Mouse (Mus musculus): ENCODE data around the gene Susd2. TPM values are rescaled to one million over a fixed set of nuclear protein-coding genes. Genes with fewer than 3 reads are reported as not detected.

The Susd2 gene
- polyA plus RNA-seq (2012; rRNA removed), result 11.1 and 11.2 TPM in 2 replicates

DNA sequence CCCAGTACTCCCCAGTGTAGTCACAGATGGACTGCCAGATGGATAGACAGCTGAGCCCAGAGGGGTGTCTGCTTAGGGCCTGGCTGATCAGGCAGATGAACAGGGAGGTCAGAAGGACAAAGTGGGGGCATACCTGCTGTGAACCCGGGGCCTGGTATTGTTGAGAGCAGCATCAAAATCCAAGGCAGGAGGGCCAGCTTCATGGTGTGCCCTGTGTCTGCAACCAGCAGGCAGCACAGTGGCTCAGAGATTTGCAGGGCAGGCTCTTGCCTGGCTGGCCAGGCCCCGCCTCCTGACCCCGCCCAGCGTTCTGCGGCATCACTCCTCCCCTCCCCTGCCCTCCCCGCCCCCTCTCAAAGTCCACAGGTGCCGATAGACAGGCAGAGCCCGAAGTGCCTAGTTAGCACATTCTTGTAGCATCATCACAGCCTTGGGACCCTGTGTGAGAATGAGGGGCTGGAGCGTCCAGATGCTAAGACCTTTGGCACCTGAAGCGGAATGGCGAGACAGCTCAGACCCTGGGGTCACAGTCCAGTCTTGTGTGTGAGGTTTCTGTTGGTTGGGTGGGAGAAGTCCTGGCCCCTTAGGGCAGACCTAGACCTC, at the start of gene Susd2:
Gene Susd2, minus strand, starts transcription at position 268 of the 603 bp plus-strand sequence.
- WGBS, result 26% methylated on average over 11 of the region's 11 CpGs
- Histone ChIP-seq H3K27me3 (ENCODE audit: control insufficient read depth, insufficient read depth, low read length) (no peaks in the 10 kb centered on the region), H3K27ac (ENCODE audit: control insufficient read depth, insufficient read depth, low read length) (no peak within 1 kb of the TSS), H3K4me1 (replicated peaks; ENCODE audit: control insufficient read depth, insufficient read depth, low read length) (peaks cover 12% of the 10 kb centered on the region), H3K4me3 (ENCODE audit: control insufficient read depth, insufficient read depth, low read length) (no peak within 1 kb of the TSS), H3K36me3 (ENCODE audit: control insufficient read depth, insufficient read depth, low read length) (0 out of 2 replicates have a peak, but pooled peaks cover 6% of the 10 kb centered on the region)
- DNase-seq, result peak; percentile 65
- TF ChIP-seq CTCF (IDR thresholded peaks at IDR 0.05; ENCODE audit: borderline replicate concordance, control insufficient read depth, extremely low read depth, insufficient read depth, low read length, poor library complexity), result no peak
- TF ChIP-seq POLR2A (IDR thresholded peaks at IDR 0.05; ENCODE audit: control insufficient read depth, extremely low read depth, insufficient read depth, low read length, poor library complexity), result no peak

DNA sequence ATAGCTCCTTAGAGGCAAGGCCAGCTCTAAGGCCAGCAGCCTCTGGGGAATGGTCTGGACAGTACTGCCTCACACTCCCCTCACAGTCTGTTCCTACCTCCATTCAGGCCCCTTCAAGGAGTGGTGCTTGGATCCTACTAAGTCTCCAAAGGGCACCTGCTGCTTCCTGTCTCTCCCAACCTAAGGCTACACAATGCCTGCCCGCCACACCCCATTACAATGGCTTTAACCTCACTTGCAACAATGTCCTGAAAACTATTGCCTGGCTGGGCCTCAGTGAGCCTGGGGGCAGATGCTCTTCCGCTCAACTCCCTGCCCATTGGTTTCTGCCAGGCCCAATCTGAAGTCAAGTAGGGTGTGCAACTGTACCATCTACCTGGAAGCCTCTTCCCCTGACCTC, 44.8 kb upstream of the Susd2 start:
- no peak overlapping the region for H3K27ac ChIP-seq (ENCODE audit: control insufficient read depth, insufficient read depth, low read length)
- H3K36me3 ChIP-seq (ENCODE audit: control insufficient read depth, insufficient read depth, low read length), result peaks cover 9% of the 10 kb centered on the region
- TF ChIP-seq CTCF (IDR thresholded peaks at IDR 0.05; ENCODE audit: borderline replicate concordance, control insufficient read depth, extremely low read depth, insufficient read depth, low read length, poor library complexity) (no peak), POLR2A (IDR thresholded peaks at IDR 0.05; ENCODE audit: control insufficient read depth, extremely low read depth, insufficient read depth, low read length, poor library complexity) (no peak)
- 97% methylated on average over 2 of the region's 2 CpGs for WGBS
- H3K4me3 ChIP-seq (ENCODE audit: control insufficient read depth, insufficient read depth, low read length), result no peak overlapping the region
- no peaks in the 10 kb centered on the region for H3K4me1 ChIP-seq (replicated peaks; ENCODE audit: control insufficient read depth, insufficient read depth, low read length)
- no peaks in the 10 kb centered on the region for H3K27me3 ChIP-seq (ENCODE audit: control insufficient read depth, insufficient read depth, low read length)
- DNase-seq, result no peak

DNA sequence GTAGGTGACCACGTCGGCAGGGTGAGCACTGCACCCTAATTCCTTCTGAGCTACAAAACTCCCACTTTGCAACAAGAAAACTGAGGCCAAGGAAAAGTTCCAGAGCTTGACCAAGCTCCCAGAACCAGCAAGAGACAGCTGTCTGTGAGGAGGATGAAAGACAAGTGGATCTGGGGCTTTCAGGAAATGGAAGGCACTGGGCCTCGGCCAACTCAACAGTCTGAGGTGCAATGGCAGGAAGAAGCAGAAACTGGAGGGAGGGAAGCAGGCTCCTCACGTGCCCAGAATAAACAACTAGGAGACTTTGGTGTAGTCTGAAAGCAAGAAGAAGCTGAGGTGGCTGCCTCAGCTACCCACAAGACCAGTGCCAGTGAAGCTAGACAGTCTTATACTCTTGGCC, 42.9 kb upstream of the Susd2 start:
- Histone ChIP-seq H3K36me3 (ENCODE audit: control insufficient read depth, insufficient read depth, low read length) (peaks cover 11% of the 10 kb centered on the region), H3K27me3 (ENCODE audit: control insufficient read depth, insufficient read depth, low read length) (no peaks in the 10 kb centered on the region), H3K27ac (ENCODE audit: control insufficient read depth, insufficient read depth, low read length) (no peak overlapping the region), H3K4me3 (ENCODE audit: control insufficient read depth, insufficient read depth, low read length) (no peak overlapping the region), H3K4me1 (replicated peaks; ENCODE audit: control insufficient read depth, insufficient read depth, low read length) (no peaks in the 10 kb centered on the region)
- DNase-seq, result no peak
- TF ChIP-seq POLR2A (IDR thresholded peaks at IDR 0.05; ENCODE audit: control insufficient read depth, extremely low read depth, insufficient read depth, low read length, poor library complexity) (no peak), CTCF (IDR thresholded peaks at IDR 0.05; ENCODE audit: borderline replicate concordance, control insufficient read depth, extremely low read depth, insufficient read depth, low read length, poor library complexity) (no peak)
- 48% methylated on average over 4 of the region's 4 CpGs for WGBS

DNA sequence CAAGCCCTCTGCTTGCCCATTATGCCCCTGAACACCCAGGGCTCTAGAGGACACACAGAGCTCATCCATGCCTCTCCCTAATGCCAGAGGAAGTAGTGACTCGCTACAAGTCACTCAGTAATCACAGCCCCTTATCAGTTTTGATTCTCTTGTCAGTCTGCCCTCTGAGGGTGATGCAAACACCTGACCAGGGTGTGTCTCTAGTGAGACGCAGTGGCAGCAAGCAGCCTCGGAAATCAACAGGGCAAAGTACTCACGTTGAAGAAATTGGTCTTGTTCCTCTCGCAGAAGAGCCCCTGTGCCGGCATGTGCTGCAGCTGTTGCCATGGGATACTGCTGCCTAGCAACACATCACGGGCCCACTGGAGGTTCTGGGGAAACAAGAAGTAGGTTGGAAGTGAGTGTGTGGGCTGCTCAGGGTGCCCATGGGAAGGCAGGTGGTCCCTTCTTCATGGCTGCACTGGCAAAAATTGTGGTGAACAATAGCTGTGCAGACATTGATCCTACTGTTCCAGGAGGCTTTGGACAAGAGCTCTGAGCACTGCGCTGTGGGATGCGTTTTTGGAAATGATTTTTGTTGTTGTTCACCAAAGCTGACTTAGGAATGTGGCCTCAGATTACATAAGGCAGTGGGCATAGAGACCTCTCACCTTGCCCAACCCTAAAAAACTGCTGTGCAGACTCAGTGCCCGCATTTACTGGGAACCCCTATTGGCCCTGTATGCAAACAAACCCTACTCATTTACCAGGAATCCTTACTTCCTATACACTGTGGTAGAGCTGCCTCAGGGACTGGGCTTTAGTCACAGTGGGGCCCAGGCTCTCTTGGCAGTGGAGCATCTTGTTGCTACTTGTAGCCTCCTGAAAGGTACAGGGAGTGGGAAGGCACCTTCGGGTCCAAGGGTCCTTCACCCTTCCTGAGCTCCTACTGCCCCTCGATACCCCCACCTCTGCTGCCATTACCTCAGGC, 40.5 kb upstream of the Susd2 start:
- Histone ChIP-seq H3K4me1 (replicated peaks; ENCODE audit: control insufficient read depth, insufficient read depth, low read length) (no peaks in the 10 kb centered on the region), H3K36me3 (ENCODE audit: control insufficient read depth, insufficient read depth, low read length) (peaks cover 11% of the 10 kb centered on the region), H3K27me3 (ENCODE audit: control insufficient read depth, insufficient read depth, low read length) (no peaks in the 10 kb centered on the region), H3K27ac (ENCODE audit: control insufficient read depth, insufficient read depth, low read length) (no peak overlapping the region), H3K4me3 (ENCODE audit: control insufficient read depth, insufficient read depth, low read length) (no peak overlapping the region)
- WGBS, result 81% methylated on average over 12 of the region's 12 CpGs
- TF ChIP-seq POLR2A (IDR thresholded peaks at IDR 0.05; ENCODE audit: control insufficient read depth, extremely low read depth, insufficient read depth, low read length, poor library complexity) (no peak), CTCF (IDR thresholded peaks at IDR 0.05; ENCODE audit: borderline replicate concordance, control insufficient read depth, extremely low read depth, insufficient read depth, low read length, poor library complexity) (no peak)
- no peak for DNase-seq

DNA sequence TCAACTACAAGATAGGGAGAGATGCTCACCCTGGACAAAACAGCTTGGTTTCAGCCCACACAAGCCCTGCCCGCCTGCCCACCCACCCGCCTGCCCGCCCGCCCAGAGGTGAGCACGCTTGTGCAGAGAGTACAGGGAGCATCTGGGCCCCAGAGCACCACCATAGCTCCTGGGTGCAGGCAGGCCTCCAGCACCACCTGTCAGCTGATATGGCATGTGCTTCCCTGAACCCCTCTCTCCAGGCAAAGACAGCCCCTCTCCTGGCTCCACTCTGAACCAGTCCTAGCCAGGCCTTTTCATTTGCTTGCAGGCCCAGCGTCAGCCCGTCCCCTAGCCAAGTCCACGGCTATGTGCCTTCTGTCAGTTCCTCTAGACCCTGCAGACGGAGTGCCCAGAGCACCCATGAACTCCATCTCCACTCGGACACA, 36.8 kb upstream of the Susd2 start:
- Histone ChIP-seq H3K4me3 (ENCODE audit: control insufficient read depth, insufficient read depth, low read length) (no peak overlapping the region), H3K4me1 (replicated peaks; ENCODE audit: control insufficient read depth, insufficient read depth, low read length) (no peaks in the 10 kb centered on the region), H3K27ac (ENCODE audit: control insufficient read depth, insufficient read depth, low read length) (no peak overlapping the region), H3K36me3 (ENCODE audit: control insufficient read depth, insufficient read depth, low read length) (peaks cover 11% of the 10 kb centered on the region), H3K27me3 (ENCODE audit: control insufficient read depth, insufficient read depth, low read length) (no peaks in the 10 kb centered on the region)
- WGBS, result 96% methylated on average over 10 of the region's 10 CpGs
- DNase-seq, result no peak
- TF ChIP-seq CTCF (IDR thresholded peaks at IDR 0.05; ENCODE audit: borderline replicate concordance, control insufficient read depth, extremely low read depth, insufficient read depth, low read length, poor library complexity) (no peak), POLR2A (IDR thresholded peaks at IDR 0.05; ENCODE audit: control insufficient read depth, extremely low read depth, insufficient read depth, low read length, poor library complexity) (no peak)

DNA sequence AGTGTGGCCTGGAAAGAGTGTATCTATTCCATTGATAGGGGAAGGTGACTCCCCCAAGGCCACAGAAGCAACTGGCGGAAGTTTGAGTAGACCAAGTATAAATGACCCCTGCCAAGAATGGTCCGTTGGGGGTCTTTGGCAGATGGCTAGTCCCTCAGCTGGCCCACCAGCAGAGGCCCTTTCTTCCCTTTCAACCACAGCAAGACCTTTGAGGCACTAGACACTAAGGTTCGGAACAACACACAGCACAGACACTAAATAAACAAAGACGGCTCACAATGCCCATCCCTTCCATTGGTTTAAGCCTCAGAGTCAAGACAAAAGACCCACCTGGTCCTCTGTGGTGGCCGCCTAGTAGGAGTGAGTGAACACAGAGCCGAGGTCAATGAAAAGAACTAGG, 35.4 kb upstream of the Susd2 start:
- DNase-seq, result no peak
- no peaks in the 10 kb centered on the region for H3K4me1 ChIP-seq (replicated peaks; ENCODE audit: control insufficient read depth, insufficient read depth, low read length)
- H3K27me3 ChIP-seq (ENCODE audit: control insufficient read depth, insufficient read depth, low read length), result no peaks in the 10 kb centered on the region
- no peak for TF ChIP-seq POLR2A (IDR thresholded peaks at IDR 0.05; ENCODE audit: control insufficient read depth, extremely low read depth, insufficient read depth, low read length, poor library complexity)
- no peak for TF ChIP-seq CTCF (IDR thresholded peaks at IDR 0.05; ENCODE audit: borderline replicate concordance, control insufficient read depth, extremely low read depth, insufficient read depth, low read length, poor library complexity)
- peaks cover 8% of the 10 kb centered on the region; the same call in 1 of the 2 replicates for H3K36me3 ChIP-seq (ENCODE audit: control insufficient read depth, insufficient read depth, low read length)
- no peak overlapping the region for H3K27ac ChIP-seq (ENCODE audit: control insufficient read depth, insufficient read depth, low read length)
- 98% methylated on average over 6 of the region's 6 CpGs for WGBS
- no peak overlapping the region for H3K4me3 ChIP-seq (ENCODE audit: control insufficient read depth, insufficient read depth, low read length)
